Mouse (Mus musculus) heart, embryonic 16.5 days (tissue): ENCODE results near the gene Zik1. TPM values are rescaled to one million over a fixed set of nuclear protein-coding genes. Genes with fewer than 3 reads are reported as not detected.
A peak's percentile ranks its signal among the peaks of the same experiment; 100 is the strongest.

Experiments
- ATAC-seq: fragments of 200-750 bp; cut with Nextera tagmentation; replicated peaks from 2 replicates; pipeline ENCODE4 v1.8.0; 2017; ENCODE audit warnings: moderate number of reproducible peaks; ENCODE audit not compliant: insufficient read depth, low FRiP score; ENCODE audit errors: extremely low read depth
- H3K27ac ChIP-seq: fragments of 300-500 bp; sonication (generic); 2 replicates; pipeline ENCODE4 v1.5.1; 2014; ENCODE audit warnings: mild to moderate bottlenecking, low read length, control low read depth, moderate library complexity
- H3K27me3 ChIP-seq: fragments of 300-500 bp; sonication (generic); 2 replicates; pipeline ENCODE4 v1.6.1; 2014; ENCODE audit warnings: low read length, mixed read lengths; ENCODE audit not compliant: control insufficient read depth, insufficient read depth
- H3K36me3 ChIP-seq: fragments of 300-500 bp; sonication (generic); 2 replicates; pipeline ENCODE4 v1.6.1; 2014; ENCODE audit not compliant: control insufficient read depth, insufficient read depth
- H3K4me1 ChIP-seq: fragments of 300-500 bp; sonication (generic); 2 replicates; pipeline ENCODE4 v1.6.1; 2014; ENCODE audit warnings: low read length, mixed read lengths; ENCODE audit not compliant: control insufficient read depth, insufficient read depth
- H3K4me2 ChIP-seq: fragments of 300-500 bp; sonication (generic); 2 replicates; pipeline ENCODE4 v1.6.1; 2014; ENCODE audit warnings: low read depth, mild to moderate bottlenecking, control low read depth, low read length
- H3K4me3 ChIP-seq: fragments of 300-500 bp; sonication (generic); 2 replicates; pipeline ENCODE4 v1.5.1; 2014; ENCODE audit warnings: mild to moderate bottlenecking, control low read depth, low read length
- H3K9ac ChIP-seq: fragments of 300-500 bp; sonication (generic); 2 replicates; pipeline ENCODE4 v1.6.1; 2014; ENCODE audit warnings: low read length, control low read depth
- H3K9me3 ChIP-seq: fragments of 300-500 bp; sonication (generic); replicated peaks from 2 replicates; pipeline ENCODE4 v1.6.1; 2016; ENCODE audit warnings: low read length; ENCODE audit not compliant: control insufficient read depth
- WGBS: fragments of 180-500 bp; shearing (Covaris S2); extraction: QIAGEN DNeasy Blood & Tissue Kit; methylation state at CpG from one replicate; pipeline ENCODE4 v1.1.7; 2014; 5-methylcytosine and 5-hydroxymethylcytosine counted together
- polyA plus RNA-seq: library from polyadenylated mRNA; unstranded; fragments of >200 nt; fragmentation: Nextera tagmentation; extraction: Ambion mirVana; gene quantifications from 2 replicates; pipeline ENCODE4 v1.2.1, GENCODE M21; 2015

The Zik1 gene
- 4.8 and 5.2 TPM in 2 replicates for polyA plus RNA-seq

DNA sequence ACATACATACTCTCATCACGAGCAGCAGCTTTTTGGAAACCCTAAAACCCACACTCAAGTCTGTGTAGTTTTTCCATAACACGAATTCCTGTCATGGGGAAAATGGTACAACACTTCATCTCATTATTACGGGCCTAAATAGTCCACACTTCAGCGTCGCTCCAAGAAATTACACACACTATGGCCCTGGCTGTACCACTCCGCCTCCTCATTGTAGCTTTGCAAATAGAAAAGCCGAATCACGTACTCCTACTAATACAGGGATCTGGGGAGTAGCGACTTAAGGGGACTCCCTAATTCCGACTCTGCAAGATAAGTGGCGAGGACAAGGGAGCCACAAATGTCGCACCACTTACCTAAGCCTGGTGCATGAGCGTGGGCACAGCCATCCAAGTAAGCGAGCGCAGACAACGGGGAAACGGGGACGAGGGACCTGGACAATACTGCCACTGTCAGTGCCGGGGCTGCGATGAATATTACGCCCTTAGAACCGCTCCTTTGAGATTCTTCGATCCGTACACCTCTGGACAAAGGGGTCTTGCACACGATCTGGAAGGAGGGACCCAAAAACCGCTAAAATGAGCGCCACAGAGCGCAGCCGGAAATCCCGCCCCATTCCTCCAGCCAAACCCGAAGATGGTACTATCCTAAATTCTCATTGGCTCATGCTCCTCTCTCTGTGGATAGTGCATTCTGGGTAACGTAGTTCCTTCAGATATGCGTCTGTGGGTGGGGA is at the start of gene Zik1:
Gene Zik1 (minus strand): TSS at position 609 of the 736 bp plus-strand sequence.
- H3K27ac ChIP-seq: 0 out of 2 replicates have a peak within 1 kb of the TSS, but pooled peaks have one; percentile 25
- H3K36me3 ChIP-seq: peaks cover 22% of the 10 kb centered on the region
- H3K4me2 ChIP-seq: peak within 1 kb of the TSS; percentile 81
- H3K4me3 ChIP-seq: peak within 1 kb of the TSS; percentile 81
- no peaks in the 10 kb centered on the region for H3K27me3 ChIP-seq
- 2% methylated on average over 33 of the region's 33 CpGs for WGBS
- peak within 1 kb of the TSS; percentile 83 for H3K9ac ChIP-seq
- peak; percentile 98 for ATAC-seq
- no peaks in the 10 kb centered on the region for H3K9me3 ChIP-seq
- H3K4me1 ChIP-seq: peaks cover 8% of the 10 kb centered on the region

DNA sequence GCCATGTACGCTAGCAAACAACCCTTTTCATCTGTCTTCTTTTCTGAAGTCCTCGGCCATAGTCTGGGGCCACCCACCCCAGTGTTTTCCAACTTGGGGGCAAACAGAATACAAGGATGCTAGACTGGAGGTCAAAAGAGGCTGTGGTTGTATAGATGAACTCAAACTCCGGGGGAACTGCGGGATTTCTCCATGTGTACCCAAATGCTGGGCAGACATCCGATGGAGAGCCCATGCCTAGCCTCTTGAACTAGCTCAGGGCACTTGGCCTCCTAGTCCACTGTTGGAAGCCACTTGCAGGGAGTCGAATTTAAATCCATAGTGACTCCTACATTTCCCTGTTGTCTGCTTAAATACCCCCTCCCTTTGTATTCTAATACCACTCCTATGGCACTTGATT is 384 bp upstream of the Zik1 start:
- H3K4me1 ChIP-seq: peaks cover 8% of the 10 kb centered on the region
- H3K9me3 ChIP-seq: no peaks in the 10 kb centered on the region
- 27% methylated on average over 6 of the region's 6 CpGs for WGBS
- 0 out of 2 replicates have a peak, but pooled peaks have one; percentile 4 for ATAC-seq
- peak overlapping the region; percentile 81 for H3K4me3 ChIP-seq
- H3K36me3 ChIP-seq: peaks cover 16% of the 10 kb centered on the region
- no peak overlapping the region for H3K9ac ChIP-seq
- no peak overlapping the region for H3K27ac ChIP-seq
- H3K4me2 ChIP-seq: peak overlapping the region; percentile 81; the same call in 1 of the 2 replicates
- H3K27me3 ChIP-seq: no peaks in the 10 kb centered on the region

DNA sequence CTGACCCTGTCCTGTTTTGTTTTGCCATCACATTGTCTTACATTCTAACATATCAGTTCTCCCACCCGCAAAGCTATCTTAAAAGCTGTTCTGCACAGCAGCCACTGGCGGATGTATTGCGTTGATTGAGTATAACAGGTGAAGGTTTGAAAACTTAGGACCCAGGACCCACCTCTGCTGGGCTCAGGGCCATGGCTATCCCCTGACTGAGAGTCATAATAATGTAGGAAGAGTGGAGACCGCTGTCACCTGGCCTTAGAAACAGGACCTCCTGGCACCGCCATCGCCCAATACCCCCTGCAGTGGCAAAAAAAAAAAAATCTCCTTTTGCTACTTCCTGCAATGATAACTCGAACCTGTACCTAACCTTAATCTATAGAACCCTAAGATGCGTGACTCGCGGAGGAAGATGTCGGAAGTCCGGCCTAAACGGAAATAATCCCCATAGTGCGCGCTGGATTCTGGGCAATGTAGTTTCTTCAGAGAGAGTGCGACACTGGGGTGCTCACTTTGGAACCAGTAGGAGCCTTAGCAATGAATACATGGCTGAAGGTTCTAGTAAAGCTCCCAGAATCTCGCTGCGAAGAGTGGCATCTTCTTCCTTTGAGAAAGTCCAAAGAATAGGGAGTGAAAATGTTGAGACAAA is 14.5 kb downstream of the Zik1 start:
- no peak overlapping the region for H3K4me3 ChIP-seq
- WGBS: 51% methylated on average over 18 of the region's 18 CpGs
- H3K4me1 ChIP-seq: no peaks in the 10 kb centered on the region
- no peak overlapping the region for H3K4me2 ChIP-seq
- no peaks in the 10 kb centered on the region for H3K9me3 ChIP-seq
- no peak overlapping the region for H3K27ac ChIP-seq
- H3K36me3 ChIP-seq: no peaks in the 10 kb centered on the region
- H3K9ac ChIP-seq: no peak overlapping the region
- ATAC-seq: no peak
- no peaks in the 10 kb centered on the region for H3K27me3 ChIP-seq

DNA sequence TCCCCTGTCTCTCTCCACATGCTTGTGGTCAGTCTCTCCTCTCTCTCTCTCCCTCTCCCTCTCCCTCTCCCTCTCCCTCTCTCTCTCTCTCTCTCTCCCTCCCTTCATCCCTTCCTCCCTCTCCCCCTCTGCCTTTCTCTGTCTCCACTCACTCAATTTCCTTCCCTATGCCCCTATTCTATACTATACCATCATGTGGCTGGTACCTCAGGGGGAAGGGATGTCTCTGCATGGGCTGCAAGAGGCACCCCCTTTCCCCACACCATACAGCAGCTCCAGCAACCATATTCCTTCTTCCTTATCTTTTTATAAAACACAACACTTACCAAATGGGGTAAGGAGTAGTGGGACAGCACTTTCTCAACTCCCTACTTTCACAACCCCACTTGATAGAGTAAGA is 15.4 kb downstream of the Zik1 start:
- H3K4me2 ChIP-seq: no peak overlapping the region
- H3K27me3 ChIP-seq: no peaks in the 10 kb centered on the region
- no peak overlapping the region for H3K9ac ChIP-seq
- H3K36me3 ChIP-seq: no peaks in the 10 kb centered on the region
- no peaks in the 10 kb centered on the region for H3K9me3 ChIP-seq
- H3K27ac ChIP-seq: no peak overlapping the region
- no peak overlapping the region for H3K4me3 ChIP-seq
- H3K4me1 ChIP-seq: no peaks in the 10 kb centered on the region
- ATAC-seq: no peak

DNA sequence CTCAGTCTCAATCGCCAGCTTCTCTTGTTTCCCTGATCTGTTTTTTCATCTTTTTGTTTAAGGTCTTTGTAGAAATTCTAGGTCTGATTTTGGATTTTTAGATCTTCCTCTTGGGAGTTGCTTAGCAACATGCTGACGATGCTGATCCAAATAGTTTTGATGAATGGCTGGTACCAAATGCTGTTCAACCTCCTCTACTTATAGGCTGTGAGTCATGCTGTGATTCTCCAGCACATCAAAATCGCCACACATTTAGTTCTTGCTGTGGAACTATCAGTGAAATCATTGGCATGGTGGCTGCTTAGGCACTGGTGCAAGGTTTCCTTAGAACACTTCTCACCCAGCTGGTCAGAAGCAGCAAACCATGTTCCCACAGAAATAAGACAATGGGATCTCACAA is 37.0 kb downstream of the Zik1 start:
- no peak overlapping the region for H3K27ac ChIP-seq
- no peak overlapping the region for H3K4me2 ChIP-seq
- H3K4me1 ChIP-seq: no peaks in the 10 kb centered on the region
- no peak overlapping the region for H3K9ac ChIP-seq
- H3K4me3 ChIP-seq: no peak overlapping the region
- no peaks in the 10 kb centered on the region for H3K27me3 ChIP-seq
- ATAC-seq: no peak
- 52% methylated on average over 3 of the region's 3 CpGs for WGBS
- H3K36me3 ChIP-seq: no peaks in the 10 kb centered on the region
- H3K9me3 ChIP-seq: 0 out of 2 replicates have a peak, but pooled peaks cover 5% of the 10 kb centered on the region

DNA sequence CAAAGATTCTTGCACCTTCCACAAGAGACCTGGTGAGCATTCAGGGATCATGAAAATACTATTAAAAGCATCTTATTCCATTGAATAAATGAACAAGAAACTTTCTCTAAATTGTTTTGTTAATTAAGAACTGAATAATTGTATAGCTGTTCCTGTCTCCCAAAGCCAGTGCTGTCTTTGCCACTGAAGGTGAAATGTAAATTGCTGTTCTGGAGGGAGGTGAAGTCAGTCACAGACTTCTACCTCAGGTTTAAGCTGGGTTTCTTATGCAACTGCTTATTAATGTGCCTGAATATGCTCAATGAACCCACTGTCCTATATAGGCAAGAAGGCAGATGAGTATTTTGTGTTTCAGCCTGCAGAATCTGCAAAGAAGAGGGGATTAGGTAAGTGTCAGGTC is 52.2 kb downstream of the Zik1 start, which contains the start of gene Vmn1r67:
Gene Vmn1r67 (plus strand): TSS at position 301 of the 400 bp plus-strand sequence.
- H3K9me3 ChIP-seq: peaks cover 5% of the 10 kb centered on the region
- ATAC-seq: no peak
- no peaks in the 10 kb centered on the region for H3K36me3 ChIP-seq
- no peak within 1 kb of the TSS for H3K4me2 ChIP-seq
- H3K4me3 ChIP-seq: no peak within 1 kb of the TSS
- no peaks in the 10 kb centered on the region for H3K4me1 ChIP-seq
- no peak within 1 kb of the TSS for H3K27ac ChIP-seq
- H3K9ac ChIP-seq: no peak within 1 kb of the TSS
- H3K27me3 ChIP-seq: no peaks in the 10 kb centered on the region

Other genes starting within 250 kb of the Zik1 start
- not detected in 2 replicates for gene Vmn1r66, start 217.4 kb downstream of the Zik1 start, polyA plus RNA-seq
- not detected in 2 replicates for gene Vmn1r67, start 52.1 kb downstream of the Zik1 start, polyA plus RNA-seq
- not detected in 2 replicates for gene Vmn1r68, start 63.1 kb upstream of the Zik1 start, polyA plus RNA-seq
- gene Vmn1r69, start 118.3 kb upstream of the Zik1 start, polyA plus RNA-seq: not detected in 2 replicates
- gene Vmn1r70, start 136.1 kb upstream of the Zik1 start, polyA plus RNA-seq: not detected in 2 replicates
- not detected in 2 replicates for gene Nlrp4b, start 192.4 kb upstream of the Zik1 start, polyA plus RNA-seq